Mouse (Mus musculus): ENCODE measurements around the gene Tnnt3. TPM values are rescaled to one million over a fixed set of nuclear protein-coding genes. Genes with fewer than 3 reads are reported as not detected.

Gene Tnnt3
- polyA plus RNA-seq, 1 experiment from 2014 or later, result not detected

GRCm38 (mm10) chr7:142514048-142514447, 15.4 kb downstream of the Tnnt3 start:
- H3K4me2 ChIP-seq, result no peak overlapping the region
- H3K27ac ChIP-seq, result no peak overlapping the region
- no peaks in the 10 kb centered on the region for H3K36me3 ChIP-seq

GRCm38 (mm10) chr7:142516221-142516978, 17.8 kb downstream of the Tnnt3 start:
- no peaks in the 10 kb centered on the region for H3K9me3 ChIP-seq (replicated peaks)
- H3K27ac ChIP-seq, result peak overlapping the region; percentile 28; the same call in 1 of the 2 replicates
- peaks cover 19% of the 10 kb centered on the region for H3K4me1 ChIP-seq
- ATAC-seq, result no peak
- WGBS (ENCODE audit: insufficient replicate concordance), result 53% methylated on average over 21 of the region's 21 CpGs
- H3K36me3 ChIP-seq, result no peaks in the 10 kb centered on the region
- H3K4me3 ChIP-seq, result no peak overlapping the region
- H3K27me3 ChIP-seq (replicated peaks), result peaks cover 33% of the 10 kb centered on the region; the same call in 1 of the 2 replicates
- H3K9ac ChIP-seq, result no peak overlapping the region
- H3K4me2 ChIP-seq, result no peak overlapping the region

More at GRCm38 (mm10) chr7:142514048-142514447, 15.4 kb downstream of the Tnnt3 start:
- Histone ChIP-seq H3K27me3 (replicated peaks) (peaks cover 42% of the 10 kb centered on the region), H3K9ac (no peak overlapping the region), H3K4me3 (no peak overlapping the region), H3K9me3 (replicated peaks) (no peaks in the 10 kb centered on the region), H3K4me1 (peaks cover 22% of the 10 kb centered on the region; the same call in 1 of the 2 replicates)
- WGBS (ENCODE audit: insufficient replicate concordance), result 67% methylated on average over 4 of the region's 4 CpGs
- ATAC-seq, result no peak

- peaks cover 29% of the 10 kb centered on the region for H3K4me1 ChIP-seq
These were observed 18.9 kb downstream of the Tnnt3 start for GRCm38 (mm10) chr7:142517531-142517930.

GRCm38 (mm10) chr7:142520331-142520730, 21.7 kb downstream of the Tnnt3 start:
- H3K27me3 ChIP-seq (replicated peaks), result peaks cover 15% of the 10 kb centered on the region; the same call in 1 of the 2 replicates
- WGBS (ENCODE audit: insufficient replicate concordance), result 74% methylated on average over 4 of the region's 4 CpGs
- ATAC-seq, result no peak
- H3K9ac ChIP-seq, result no peak overlapping the region
- no peak overlapping the region for H3K4me2 ChIP-seq
- H3K36me3 ChIP-seq, result no peaks in the 10 kb centered on the region
- no peak overlapping the region for H3K27ac ChIP-seq
- no peaks in the 10 kb centered on the region for H3K9me3 ChIP-seq (replicated peaks)
- peaks cover 54% of the 10 kb centered on the region for H3K4me1 ChIP-seq
- no peak overlapping the region for H3K4me3 ChIP-seq

More at GRCm38 (mm10) chr7:142517531-142517930, 18.9 kb downstream of the Tnnt3 start:
- H3K27me3 ChIP-seq (replicated peaks), result peaks cover 33% of the 10 kb centered on the region; the same call in 1 of the 2 replicates
- no peak for ATAC-seq
- no peak overlapping the region for H3K27ac ChIP-seq
- no peak overlapping the region for H3K4me2 ChIP-seq
- 18% methylated on average over 3 of the region's 3 CpGs for WGBS (ENCODE audit: insufficient replicate concordance)
- H3K4me3 ChIP-seq, result no peak overlapping the region
- no peaks in the 10 kb centered on the region for H3K36me3 ChIP-seq
- no peak overlapping the region for H3K9ac ChIP-seq
- no peaks in the 10 kb centered on the region for H3K9me3 ChIP-seq (replicated peaks)

- H3K4me2 ChIP-seq, result no peak overlapping the region
- no peak for ATAC-seq
- H3K36me3 ChIP-seq, result no peaks in the 10 kb centered on the region
- peaks cover 60% of the 10 kb centered on the region for H3K4me1 ChIP-seq
- H3K27me3 ChIP-seq (replicated peaks), result no peaks in the 10 kb centered on the region
- H3K9me3 ChIP-seq (replicated peaks), result no peaks in the 10 kb centered on the region
- H3K4me3 ChIP-seq, result no peak overlapping the region
- no peak overlapping the region for H3K9ac ChIP-seq
- WGBS (ENCODE audit: insufficient replicate concordance), result 25% methylated on average over 4 of the region's 4 CpGs
- no peak overlapping the region for H3K27ac ChIP-seq
These were observed 23.7 kb downstream of the Tnnt3 start for GRCm38 (mm10) chr7:142522352-142522751.

- Histone ChIP-seq H3K9ac (no peak overlapping the region), H3K9me3 (replicated peaks) (no peaks in the 10 kb centered on the region), H3K27ac (peak overlapping the region; percentile 59; the same call in 1 of the 2 replicates), H3K36me3 (no peaks in the 10 kb centered on the region), H3K27me3 (replicated peaks) (no peaks in the 10 kb centered on the region), H3K4me1 (peaks cover 64% of the 10 kb centered on the region), H3K4me3 (no peak overlapping the region), H3K4me2 (no peak overlapping the region)
- WGBS (ENCODE audit: insufficient replicate concordance), result 46% methylated on average over 17 of the region's 17 CpGs
- no peak for ATAC-seq
These were observed 24.8 kb downstream of the Tnnt3 start for GRCm38 (mm10) chr7:142523200-142523990.

- WGBS (ENCODE audit: insufficient replicate concordance), result 25% methylated on average over 13 of the region's 13 CpGs
- ATAC-seq, result peak; percentile 77
- Histone ChIP-seq H3K4me1 (peaks cover 78% of the 10 kb centered on the region), H3K36me3 (no peaks in the 10 kb centered on the region), H3K27me3 (replicated peaks) (peaks cover 1% of the 10 kb centered on the region), H3K4me2 (peak overlapping the region; percentile 45), H3K9ac (peak overlapping the region; percentile 36; the same call in 1 of the 2 replicates), H3K27ac (peak overlapping the region; percentile 74), H3K9me3 (replicated peaks) (no peaks in the 10 kb centered on the region), H3K4me3 (no peak overlapping the region)
These were observed 26.9 kb downstream of the Tnnt3 start for GRCm38 (mm10) chr7:142525342-142526178.

- no peak overlapping the region for H3K27ac ChIP-seq
- H3K4me3 ChIP-seq, result no peak overlapping the region
- 43% methylated on average over 10 of the region's 10 CpGs for WGBS (ENCODE audit: insufficient replicate concordance)
- no peaks in the 10 kb centered on the region for H3K9me3 ChIP-seq (replicated peaks)
- no peak overlapping the region for H3K4me2 ChIP-seq
- H3K27me3 ChIP-seq (replicated peaks), result peaks cover 18% of the 10 kb centered on the region
- H3K36me3 ChIP-seq, result no peaks in the 10 kb centered on the region
- peak; percentile 8; the same call in 1 of the 2 replicates for ATAC-seq
- peaks cover 74% of the 10 kb centered on the region for H3K4me1 ChIP-seq
- no peak overlapping the region for H3K9ac ChIP-seq
These were observed 30.7 kb downstream of the Tnnt3 start for GRCm38 (mm10) chr7:142529350-142529749.

- Histone ChIP-seq H3K27me3 (replicated peaks) (peaks cover 18% of the 10 kb centered on the region), H3K4me2 (peak overlapping the region; percentile 92; the same call in 1 of the 2 replicates), H3K27ac (no peak overlapping the region), H3K9ac (no peak overlapping the region), H3K9me3 (replicated peaks) (no peaks in the 10 kb centered on the region), H3K36me3 (peaks cover 20% of the 10 kb centered on the region), H3K4me1 (peaks cover 70% of the 10 kb centered on the region), H3K4me3 (0 out of 2 replicates have a peak overlapping the region, but pooled peaks have one; percentile 84)
- ATAC-seq, result no peak
- 73% methylated on average over 4 of the region's 4 CpGs for WGBS (ENCODE audit: insufficient replicate concordance)
These were observed 33.4 kb downstream of the Tnnt3 start for GRCm38 (mm10) chr7:142531973-142532521.

GRCm38 (mm10) chr7:142532671-142533058, 34.0 kb downstream of the Tnnt3 start, which contains the start of gene Mrpl23:
Mrpl23 (plus strand) TSS chr7:142532686.
- Histone ChIP-seq H3K4me1 (peaks cover 65% of the 10 kb centered on the region), H3K27me3 (replicated peaks) (peaks cover 18% of the 10 kb centered on the region), H3K9ac (peak within 1 kb of the TSS; percentile 85), H3K36me3 (peaks cover 23% of the 10 kb centered on the region), H3K4me3 (peak within 1 kb of the TSS; percentile 84), H3K9me3 (replicated peaks) (no peaks in the 10 kb centered on the region), H3K27ac (peak within 1 kb of the TSS; percentile 91), H3K4me2 (peak within 1 kb of the TSS; percentile 92)
- WGBS (ENCODE audit: insufficient replicate concordance), result 8% methylated on average over 17 of the region's 17 CpGs
- ATAC-seq, result peak; percentile 30

All from liver, embryonic 12.5 days (tissue).